Mouse (Mus musculus) myocyte (in vitro differentiated cells): ENCODE results near the gene Cdk5rap3. TPM values are rescaled to one million over a fixed set of nuclear protein-coding genes. Genes with fewer than 3 reads are reported as not detected.

Experiments used
- H3K27me3 ChIP-seq: one replicate; pipeline ENCODE4 v1.6.1; 2011; ENCODE audit not compliant: control insufficient read depth, insufficient read depth, insufficient read length
- H3K36me3 ChIP-seq: one replicate; pipeline ENCODE4 v1.6.1; 2011; ENCODE audit not compliant: control insufficient read depth, insufficient read depth
- H3K4me2 ChIP-seq: one replicate; pipeline ENCODE4 v1.6.1; 2011; ENCODE audit warnings: low read depth, control low read depth
- H3K4me3 ChIP-seq: one replicate; pipeline ENCODE4 v1.5.1; 2011; ENCODE audit warnings: mild to moderate bottlenecking, control low read depth, moderate library complexity
- H3K79me2 ChIP-seq: one replicate; pipeline ENCODE4 v1.6.1; 2011; ENCODE audit not compliant: control insufficient read depth, insufficient read depth
- H3ac ChIP-seq: one replicate; pipeline ENCODE4 v1.6.1; 2011; ENCODE audit not compliant: control insufficient read depth, insufficient read length
- CEBPB ChIP-seq: IDR thresholded peaks from 2 replicates; pipeline ENCODE4 v1.6.1; 2011; ENCODE audit warnings: mild to moderate bottlenecking, moderate library complexity; ENCODE audit not compliant: poor library complexity, insufficient read depth, severe bottlenecking
- E2F4 ChIP-seq: IDR thresholded peaks from one replicate; pipeline ENCODE4 v1.6.1; 2011; ENCODE audit warnings: mild to moderate bottlenecking, control low read depth, moderate library complexity; ENCODE audit not compliant: insufficient read depth
- MAX ChIP-seq: IDR thresholded peaks from one replicate; pipeline ENCODE4 v1.6.1; 2011; ENCODE audit warnings: low read depth, mild to moderate bottlenecking, control low read depth
- MYOD1 ChIP-seq, 3 experiments: IDR thresholded peaks; one replicate each; pipeline ENCODE4 v1.6.1; 2011; ENCODE audit warnings: control low read depth in 2 of 3, low read depth in 2 of 3, mild to moderate bottlenecking in 2 of 3, moderate library complexity in 1 of 3; ENCODE audit not compliant: insufficient read length in 2 of 3, control insufficient read depth in 1 of 3
- MYOG ChIP-seq, 3 experiments: IDR thresholded peaks; one replicate each; pipeline ENCODE4 v1.6.1; 2011; ENCODE audit warnings: control low read depth in 2 of 3, low read depth in 2 of 3, mild to moderate bottlenecking in 2 of 3; ENCODE audit not compliant: insufficient read length in 2 of 3, control insufficient read depth in 1 of 3, insufficient read depth in 1 of 3
- POLR2A ChIP-seq: IDR thresholded peaks from one replicate; pipeline ENCODE4 v1.6.1; 2011; ENCODE audit warnings: low read depth, mild to moderate bottlenecking, control low read depth, moderate library complexity; ENCODE audit not compliant: insufficient read length
- POLR2AphosphoS2 ChIP-seq: IDR thresholded peaks from one replicate; pipeline ENCODE4 v1.6.1; 2011; ENCODE audit warnings: low read depth, control low read depth; ENCODE audit not compliant: insufficient read length
- REST ChIP-seq: IDR thresholded peaks from one replicate; pipeline ENCODE4 v1.6.1; 2011; ENCODE audit warnings: mild to moderate bottlenecking, control low read depth, moderate library complexity; ENCODE audit not compliant: insufficient read depth, insufficient read length
- SRF ChIP-seq: IDR thresholded peaks from one replicate; pipeline ENCODE4 v1.6.1; 2011; ENCODE audit warnings: low read depth; ENCODE audit not compliant: control insufficient read depth, insufficient read length
- TCF12 ChIP-seq: IDR thresholded peaks from one replicate; pipeline ENCODE4 v1.6.1; 2011; ENCODE audit warnings: mild to moderate bottlenecking, control low read depth; ENCODE audit not compliant: poor library complexity, insufficient read depth, severe bottlenecking
- TCF3 ChIP-seq: IDR thresholded peaks from one replicate; pipeline ENCODE4 v1.6.1; 2011; ENCODE audit warnings: low read depth, control low read depth; ENCODE audit not compliant: insufficient read length
- USF1 ChIP-seq: IDR thresholded peaks from one replicate; pipeline ENCODE4 v1.6.1; 2011; ENCODE audit warnings: low read depth, mild to moderate bottlenecking, control low read depth, moderate library complexity
- polyA plus RNA-seq: library from polyadenylated mRNA; unstranded; fragments of >200 nt; fragmentation: generic; extraction: Trizol; gene quantifications from one replicate; pipeline ENCODE4 v1.2.1, GENCODE M21; 2012; ENCODE audit warnings: missing spikeins

Gene Cdk5rap3
- 65.8 TPM for polyA plus RNA-seq

GRCm38 (mm10) chr11:96916044-96916884 is at the start of gene Cdk5rap3:
TSS of gene Cdk5rap3 (minus strand) at chr11:96916496.
- no peaks in the 10 kb centered on the region for H3K79me2 ChIP-seq
- peak within 1 kb of the TSS; percentile 98 for H3K4me2 ChIP-seq
- peak within 1 kb of the TSS; percentile 63 for H3K4me3 ChIP-seq
- no peaks in the 10 kb centered on the region for H3K27me3 ChIP-seq
- peak within 1 kb of the TSS; percentile 19 for H3ac ChIP-seq
- TF ChIP-seq TCF12 (no peak), TCF3 (no peak), USF1 (peak; percentile 58), E2F4 (peak; percentile 28), POLR2AphosphoS2 (peak; percentile 65), MYOD1 (IDR thresholded peaks at IDR 0.05; ENCODE audit: control insufficient read depth in 1 of 3, insufficient read length in 2 of 3, low read depth in 2 of 3) (no peak), SRF (no peak), MAX (peak; percentile 74), POLR2A (peak; percentile 76), CEBPB (no peak), REST (no peak), MYOG (IDR thresholded peaks at IDR 0.05; ENCODE audit: control insufficient read depth in 1 of 3, insufficient read depth in 1 of 3, insufficient read length in 2 of 3, low read depth in 2 of 3) (peak in 1 of 3 experiments; percentile 32)
- H3K36me3 ChIP-seq: no peaks in the 10 kb centered on the region

GRCm38 (mm10) chr11:96963580-96963979 is 47.3 kb upstream of the Cdk5rap3 start:
- no peak overlapping the region for H3ac ChIP-seq
- no peak for TF ChIP-seq TCF3
- no peak for TF ChIP-seq E2F4
- TF ChIP-seq SRF: no peak
- TF ChIP-seq POLR2AphosphoS2: no peak
- TF ChIP-seq MAX: no peak
- TF ChIP-seq REST: no peak
- TF ChIP-seq TCF12: no peak
- TF ChIP-seq MYOD1 (IDR thresholded peaks at IDR 0.05; ENCODE audit: control insufficient read depth in 1 of 3, insufficient read length in 2 of 3, low read depth in 2 of 3): no peak
- TF ChIP-seq MYOG (IDR thresholded peaks at IDR 0.05; ENCODE audit: control insufficient read depth in 1 of 3, insufficient read depth in 1 of 3, insufficient read length in 2 of 3, low read depth in 2 of 3): no peak
- no peak for TF ChIP-seq POLR2A
- peaks cover 9% of the 10 kb centered on the region for H3K36me3 ChIP-seq
- H3K4me2 ChIP-seq: no peak overlapping the region
- H3K4me3 ChIP-seq: no peak overlapping the region
- peaks cover 16% of the 10 kb centered on the region for H3K79me2 ChIP-seq
- no peaks in the 10 kb centered on the region for H3K27me3 ChIP-seq

- TF ChIP-seq MAX (no peak), MYOD1 (IDR thresholded peaks at IDR 0.05; ENCODE audit: control insufficient read depth in 1 of 3, insufficient read length in 2 of 3, low read depth in 2 of 3) (peak in 1 of 3 experiments; percentile 11)
- Histone ChIP-seq H3ac (no peak overlapping the region), H3K79me2 (no peaks in the 10 kb centered on the region), H3K4me2 (no peak overlapping the region), H3K4me3 (no peak overlapping the region), H3K36me3 (peaks cover 29% of the 10 kb centered on the region), H3K27me3 (no peaks in the 10 kb centered on the region)
Measured at GRCm38 (mm10) chr11:96957061-96957805, 40.9 kb upstream of the Cdk5rap3 start.

GRCm38 (mm10) chr11:96956009-96956724 is 39.9 kb upstream of the Cdk5rap3 start:
- Histone ChIP-seq H3K4me3 (no peak overlapping the region), H3K36me3 (peaks cover 26% of the 10 kb centered on the region), H3K79me2 (no peaks in the 10 kb centered on the region), H3K27me3 (no peaks in the 10 kb centered on the region), H3ac (no peak overlapping the region), H3K4me2 (no peak overlapping the region)
- TF ChIP-seq TCF12: no peak
- TF ChIP-seq REST: no peak
- no peak for TF ChIP-seq TCF3
- TF ChIP-seq MYOG (IDR thresholded peaks at IDR 0.05; ENCODE audit: control insufficient read depth in 1 of 3, insufficient read depth in 1 of 3, insufficient read length in 2 of 3, low read depth in 2 of 3): no peak
- TF ChIP-seq CEBPB: no peak
- no peak for TF ChIP-seq POLR2A
- TF ChIP-seq USF1: no peak
- TF ChIP-seq E2F4: no peak
- TF ChIP-seq MYOD1 (IDR thresholded peaks at IDR 0.05; ENCODE audit: control insufficient read depth in 1 of 3, insufficient read length in 2 of 3, low read depth in 2 of 3): no peak
- no peak for TF ChIP-seq MAX
- no peak for TF ChIP-seq POLR2AphosphoS2
- no peak for TF ChIP-seq SRF
